Mouse (Mus musculus) lung, adult 2 months (tissue): ENCODE measurements around the gene Gpr25. TPM values are rescaled to one million over a fixed set of nuclear protein-coding genes. Genes with fewer than 3 reads are reported as not detected.
A peak's percentile ranks its signal among the peaks of the same experiment; 100 is the strongest.

ENCODE experiments used
- DNase-seq: peaks from one replicate; pipeline ENCODE4 v3.0.0; 2022
- H3K4me1 ChIP-seq: fragments of 200-500 bp; 2 replicates; pipeline ENCODE4 v1.6.1; 2011; ENCODE audit warnings: low read length; ENCODE audit not compliant: control insufficient read depth, insufficient read depth
- H3K4me3 ChIP-seq: fragments of 200-500 bp; replicated peaks from 2 replicates; pipeline ENCODE3; 2011; ENCODE audit warnings: low read depth, mild to moderate bottlenecking, control low read depth, low read length; ENCODE audit errors: extremely low read depth
- CTCF ChIP-seq: fragments of 200-500 bp; IDR thresholded peaks from 2 replicates; pipeline ENCODE4 v1.5.1; 2011; ENCODE audit warnings: mild to moderate bottlenecking, low read length, control low read depth; ENCODE audit not compliant: insufficient read depth
- POLR2A ChIP-seq: fragments of 200-500 bp; IDR thresholded peaks from 2 replicates; pipeline ENCODE4 v1.6.1; 2011; ENCODE audit warnings: low read depth, mild to moderate bottlenecking, control low read depth, low read length, borderline replicate concordance; ENCODE audit errors: extremely low read depth
- WGBS: fragments of 180-500 bp; shearing (Covaris S2); methylation state at CpG from one replicate; pipeline ENCODE4 v1.1.7; 2018; 5-methylcytosine and 5-hydroxymethylcytosine counted together
- polyA plus RNA-seq: library from polyadenylated mRNA; depleted of rRNA; stranded (reverse); fragments of >200 nt; gene quantifications from 2 replicates; pipeline ENCODE4 v1.2.3, GENCODE M21; 2012

The Gpr25 gene
- polyA plus RNA-seq, 1 experiment, result 0.14 TPM

DNA sequence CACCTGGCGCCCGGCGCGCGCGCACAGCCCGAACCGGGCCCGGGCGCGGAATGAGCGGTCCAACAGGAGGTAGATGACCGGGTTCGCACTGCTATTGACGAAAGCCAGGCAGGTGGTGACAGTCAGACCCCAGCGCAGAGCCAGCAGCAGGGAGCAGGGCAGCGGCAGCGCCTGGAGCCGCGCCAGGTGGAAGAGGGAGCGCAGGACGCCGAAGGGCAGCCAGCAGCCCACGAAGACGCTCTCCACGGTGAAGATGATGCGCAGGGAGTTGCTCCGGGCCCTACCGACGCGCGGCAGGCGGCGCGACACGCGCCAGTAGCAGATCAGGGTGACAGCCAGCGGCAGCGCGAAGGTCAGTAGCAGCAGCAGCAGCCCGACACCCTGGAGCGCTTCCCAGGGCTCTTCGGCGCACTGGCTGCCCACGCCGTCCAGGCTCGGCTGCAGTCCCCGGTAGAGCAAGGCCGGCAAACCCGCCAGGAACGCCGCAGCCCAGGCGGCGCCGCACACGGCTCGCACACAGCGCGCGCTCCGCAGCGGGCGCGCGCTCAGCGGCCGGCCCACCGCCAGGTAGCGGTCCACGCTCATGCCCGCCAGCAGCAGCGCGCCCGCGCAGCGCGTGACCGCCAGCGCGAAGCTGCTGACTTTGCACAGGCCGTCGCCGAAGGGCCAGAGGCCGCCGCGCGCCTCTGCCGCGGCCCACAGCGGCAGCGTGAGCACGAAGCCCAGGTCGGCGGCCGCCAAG lies 609 bp downstream of the Gpr25 start:
- DNase-seq, result peak; percentile 18
- under 1% methylated on average over 95 of the region's 95 CpGs for WGBS
- Histone ChIP-seq H3K4me1 (0 out of 2 replicates have a peak, but pooled peaks cover 4% of the 10 kb centered on the region), H3K4me3 (peak overlapping the region; percentile 30)
- no peak for TF ChIP-seq CTCF

DNA sequence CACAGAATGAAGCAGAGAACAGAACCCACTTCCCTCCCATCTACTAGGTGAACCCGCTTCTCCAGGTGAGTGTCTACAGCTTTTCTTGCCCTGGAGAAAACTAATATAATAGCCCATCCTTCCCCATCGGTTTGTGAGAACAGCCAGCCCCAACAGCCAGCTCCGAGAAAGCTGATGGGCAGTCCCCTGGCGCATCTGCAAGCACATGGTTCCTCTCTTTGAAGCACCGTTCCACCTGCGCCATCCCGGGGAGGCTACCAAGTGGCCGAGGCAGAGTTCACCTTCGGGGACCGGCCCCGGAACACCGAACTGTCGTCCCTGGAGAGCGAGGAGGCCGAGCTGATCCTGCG lies 1.2 kb downstream of the Gpr25 start:
- WGBS, result 3% methylated on average over 16 of the region's 16 CpGs
- Histone ChIP-seq H3K4me3 (no peak overlapping the region), H3K4me1 (0 out of 2 replicates have a peak, but pooled peaks cover 4% of the 10 kb centered on the region)
- no peak for DNase-seq
- TF ChIP-seq CTCF, result no peak
- no peak for TF ChIP-seq POLR2A

GRCm38 (mm10) chr1:136258495-136258894 lies 2.2 kb downstream of the Gpr25 start:
- Histone ChIP-seq H3K4me3 (no peak overlapping the region), H3K4me1 (0 out of 2 replicates have a peak, but pooled peaks cover 4% of the 10 kb centered on the region)
- 66% methylated on average over 9 of the region's 9 CpGs for WGBS
- no peak for TF ChIP-seq CTCF
- TF ChIP-seq POLR2A, result no peak
- DNase-seq, result no peak

- 0 out of 2 replicates have a peak, but pooled peaks cover 4% of the 10 kb centered on the region for H3K4me1 ChIP-seq
- no peak for TF ChIP-seq CTCF
- no peak for TF ChIP-seq POLR2A
- 57% methylated on average over 8 of the region's 8 CpGs for WGBS
Measured at GRCm38 (mm10) chr1:136255657-136256056, 5.0 kb downstream of the Gpr25 start.

DNA sequence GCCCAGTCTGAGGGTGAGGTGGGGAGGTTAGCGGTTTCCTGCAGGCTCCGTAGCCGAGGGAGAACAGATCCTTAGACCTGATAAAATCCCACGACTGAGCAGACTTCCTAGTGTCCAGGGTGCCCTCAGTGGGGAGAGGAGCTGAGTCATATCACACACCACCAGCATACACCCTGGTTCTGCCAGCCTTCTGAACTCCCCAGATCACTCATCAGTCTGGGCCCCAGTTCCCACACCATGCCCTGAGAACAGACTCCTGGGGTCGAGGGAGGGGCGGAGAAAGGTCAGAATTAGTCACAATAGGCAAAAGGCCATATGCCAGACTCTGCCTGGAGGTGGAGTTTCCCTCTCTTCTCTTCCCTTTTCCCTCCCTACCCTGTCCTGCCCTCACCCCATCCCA lies 5.5 kb downstream of the Gpr25 start:
- WGBS, result 37% methylated on average over 6 of the region's 6 CpGs
- Histone ChIP-seq H3K4me3 (no peak overlapping the region), H3K4me1 (0 out of 2 replicates have a peak, but pooled peaks cover 2% of the 10 kb centered on the region)
- no peak for DNase-seq
- no peak for TF ChIP-seq CTCF
- no peak for TF ChIP-seq POLR2A

More at GRCm38 (mm10) chr1:136255657-136256056, 5.0 kb downstream of the Gpr25 start:
- H3K4me3 ChIP-seq, result no peak overlapping the region
- DNase-seq, result no peak

DNA sequence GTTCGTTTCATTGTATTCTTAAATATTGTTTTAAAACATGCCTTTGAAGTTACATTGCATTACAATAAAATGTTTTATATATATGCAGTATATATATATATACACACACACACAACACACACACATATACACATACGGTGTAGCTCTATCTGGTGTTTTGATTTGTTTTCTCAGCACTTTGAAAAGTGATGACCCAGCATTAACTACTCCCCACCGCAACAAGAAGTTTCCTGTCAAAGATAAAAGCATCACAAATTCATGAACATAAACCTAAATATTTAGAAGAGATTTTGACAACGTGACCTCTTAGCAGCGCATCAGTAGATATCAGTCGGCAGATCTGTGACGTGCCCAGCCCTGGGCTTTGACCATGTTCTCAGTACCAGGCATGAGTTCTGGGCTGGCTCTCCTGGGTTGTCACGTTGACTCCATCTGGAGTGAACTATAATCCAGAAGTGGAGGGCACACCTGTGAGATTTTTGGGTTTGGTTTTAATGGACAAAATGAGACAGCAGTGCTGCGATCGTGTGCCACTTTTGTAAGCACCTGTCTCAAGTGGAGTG lies 6.1 kb downstream of the Gpr25 start:
- no peak overlapping the region for H3K4me3 ChIP-seq
- no peaks in the 10 kb centered on the region for H3K4me1 ChIP-seq
- WGBS, result 61% methylated on average over 10 of the region's 10 CpGs
- no peak for DNase-seq
- TF ChIP-seq POLR2A (no peak), CTCF (no peak)

DNA sequence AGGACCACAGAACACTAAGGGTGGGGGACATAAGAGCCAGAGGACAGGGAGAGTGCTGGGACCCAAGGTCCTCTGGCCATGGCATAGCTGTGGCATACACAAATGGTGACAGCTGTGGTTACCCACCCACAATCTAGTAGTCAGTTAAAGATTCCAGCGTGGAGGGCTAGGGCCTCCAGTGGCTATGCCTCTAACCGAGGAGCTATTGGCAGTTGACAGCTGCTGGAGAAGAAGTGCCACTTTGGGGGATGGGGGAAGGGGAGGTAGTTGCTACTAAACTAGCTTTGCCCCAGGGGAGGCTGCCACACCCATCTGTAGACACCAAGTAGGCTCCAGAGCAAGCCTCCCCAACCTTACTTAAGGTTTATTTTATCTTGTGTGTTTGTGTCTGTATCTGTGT lies 7.2 kb downstream of the Gpr25 start:
- DNase-seq, result no peak
- TF ChIP-seq POLR2A (no peak), CTCF (no peak)
- no peaks in the 10 kb centered on the region for H3K4me1 ChIP-seq
- WGBS, result 23% methylated on average over 2 of the region's 2 CpGs
- no peak overlapping the region for H3K4me3 ChIP-seq

DNA sequence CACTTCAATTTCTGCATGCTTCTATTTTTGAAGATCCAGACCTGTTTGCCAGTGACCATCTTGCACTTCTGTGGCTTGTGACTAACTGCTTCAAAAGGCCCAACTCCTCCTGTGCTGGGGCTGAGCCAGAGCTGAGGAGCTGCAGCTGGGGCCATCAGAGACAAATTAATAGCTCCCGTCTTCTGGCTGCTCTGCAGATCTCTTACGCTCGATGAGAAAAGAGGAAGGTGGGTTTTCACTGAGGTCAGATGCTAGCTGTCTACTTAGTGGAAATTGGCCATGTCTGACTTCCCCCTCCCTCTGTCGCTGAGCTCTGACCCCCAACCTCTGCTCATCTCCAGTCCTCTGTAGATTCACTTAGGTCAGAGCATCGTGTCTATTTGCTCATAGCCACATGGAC lies 11.0 kb downstream of the Gpr25 start:
- Histone ChIP-seq H3K4me1 (no peaks in the 10 kb centered on the region), H3K4me3 (no peak overlapping the region)
- no peak for DNase-seq
- 50% methylated on average over 5 of the region's 5 CpGs for WGBS
- TF ChIP-seq POLR2A, result no peak
- TF ChIP-seq CTCF, result no peak

DNA sequence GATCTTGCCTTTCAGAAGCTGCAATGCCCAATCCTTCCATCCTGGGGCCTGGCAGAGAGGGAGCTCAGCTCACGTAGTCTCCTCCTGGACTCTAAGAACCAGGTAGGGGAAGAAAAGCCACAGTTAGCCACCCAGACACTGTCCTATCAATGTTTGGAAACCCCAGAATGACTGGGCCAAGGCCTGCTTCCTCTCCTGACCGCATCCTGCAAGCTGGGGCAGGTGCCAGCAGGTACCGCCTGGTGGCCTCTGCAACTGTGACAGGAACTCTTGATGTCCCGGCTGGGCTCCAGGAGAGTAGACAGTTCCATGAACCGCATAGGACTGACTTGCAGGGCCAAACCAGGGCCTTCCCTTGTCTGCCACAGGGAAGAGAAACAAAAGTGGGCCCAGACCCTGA lies 13.3 kb downstream of the Gpr25 start:
- DNase-seq, result no peak

GRCm38 (mm10) chr1:136244469-136244868 lies 16.2 kb downstream of the Gpr25 start:
- WGBS, result 89% methylated on average over 4 of the region's 5 CpGs
- no peak for TF ChIP-seq CTCF
- TF ChIP-seq POLR2A, result no peak
- DNase-seq, result no peak
- no peaks in the 10 kb centered on the region for H3K4me1 ChIP-seq
- H3K4me3 ChIP-seq, result no peak overlapping the region

More for the DNA sequence above, 13.3 kb downstream of the Gpr25 start:
- TF ChIP-seq POLR2A (no peak), CTCF (no peak)
- no peaks in the 10 kb centered on the region for H3K4me1 ChIP-seq
- H3K4me3 ChIP-seq, result no peak overlapping the region
- WGBS, result 78% methylated on average over 5 of the region's 5 CpGs

DNA sequence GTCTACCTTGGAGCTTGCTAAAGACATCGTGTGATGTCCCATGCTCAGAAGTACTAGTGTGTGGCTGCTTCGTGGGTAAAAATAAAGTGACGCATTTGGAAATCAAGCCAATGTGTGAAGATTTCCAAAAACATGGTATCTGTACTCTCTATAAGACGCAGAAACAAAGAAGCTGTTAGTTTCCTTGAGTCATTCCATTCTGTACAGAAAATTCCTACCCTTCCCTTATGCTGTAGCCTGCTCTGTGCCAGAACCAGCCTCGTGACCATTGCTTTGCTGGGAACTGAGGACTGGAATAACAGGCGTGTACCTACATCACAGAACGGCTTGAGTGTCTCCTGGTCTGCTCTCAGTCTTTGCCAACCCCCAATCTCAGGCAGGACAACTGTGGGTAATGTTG lies 18.9 kb downstream of the Gpr25 start:
- no peak for DNase-seq
- WGBS, result 82% methylated on average over 7 of the region's 7 CpGs
- H3K4me3 ChIP-seq, result no peak overlapping the region
- TF ChIP-seq POLR2A, result no peak
- no peaks in the 10 kb centered on the region for H3K4me1 ChIP-seq
